Mouse (Mus musculus) heart, adult 9 months (tissue): ENCODE data around the gene Grin2d.
"Not testable (repeated sequence)": the region's sequence is repeated elsewhere in the genome, so short reads cannot be mapped to it uniquely, and the experiment has no call there.

Experiments used
- DNase-seq, 2 experiments: peaks; one replicate each; pipeline ENCODE4 v3.0.0; 2022; ENCODE audit warnings: low spot score in 2 of 2

Grin2d gene

DNA sequence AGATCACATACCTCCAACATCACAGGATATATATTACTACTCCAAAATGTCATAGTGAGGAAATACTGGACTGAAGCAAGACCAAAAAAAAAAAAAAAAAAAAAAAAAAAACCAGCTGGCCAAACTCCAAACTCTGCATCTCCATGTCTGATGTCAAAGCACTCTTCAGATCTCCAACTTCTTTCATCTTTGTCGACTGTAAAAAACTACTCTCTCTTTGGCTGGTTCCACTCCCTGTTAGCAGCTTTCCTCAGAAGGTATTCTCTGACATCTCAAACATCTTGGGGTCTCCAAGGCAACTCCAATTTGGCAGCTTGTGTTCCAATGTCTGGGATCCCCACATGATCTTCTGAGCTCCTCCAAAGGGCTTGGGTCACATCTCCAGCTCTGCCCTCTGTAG is at the start of gene Grin2d:
TSS of gene Grin2d (minus strand) at position 101 of the 400 bp plus-strand sequence.
- not testable (repeated sequence) for DNase-seq

DNA sequence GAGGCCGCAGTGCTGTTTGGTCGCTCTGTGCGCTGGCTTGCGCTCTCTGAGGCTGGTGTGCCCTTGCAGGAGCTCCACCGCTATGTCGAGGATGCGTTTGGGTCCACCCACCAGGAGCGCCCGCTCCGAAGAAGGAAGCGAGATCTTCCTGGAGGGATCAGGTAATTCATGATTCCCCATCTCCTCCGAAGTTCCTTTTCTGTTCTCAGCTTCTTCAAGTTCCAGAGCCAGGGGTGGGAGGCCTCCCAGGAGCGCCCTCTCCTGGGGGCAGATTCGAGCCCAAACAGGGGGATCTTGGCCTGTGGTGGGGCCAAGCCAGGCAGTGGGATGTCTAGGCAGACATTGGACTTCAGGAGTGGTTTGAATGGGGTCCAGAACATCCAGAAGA is 46.2 kb upstream of the Grin2d start:
- DNase-seq = peak in 1 of 2 experiments; percentile 6

DNA sequence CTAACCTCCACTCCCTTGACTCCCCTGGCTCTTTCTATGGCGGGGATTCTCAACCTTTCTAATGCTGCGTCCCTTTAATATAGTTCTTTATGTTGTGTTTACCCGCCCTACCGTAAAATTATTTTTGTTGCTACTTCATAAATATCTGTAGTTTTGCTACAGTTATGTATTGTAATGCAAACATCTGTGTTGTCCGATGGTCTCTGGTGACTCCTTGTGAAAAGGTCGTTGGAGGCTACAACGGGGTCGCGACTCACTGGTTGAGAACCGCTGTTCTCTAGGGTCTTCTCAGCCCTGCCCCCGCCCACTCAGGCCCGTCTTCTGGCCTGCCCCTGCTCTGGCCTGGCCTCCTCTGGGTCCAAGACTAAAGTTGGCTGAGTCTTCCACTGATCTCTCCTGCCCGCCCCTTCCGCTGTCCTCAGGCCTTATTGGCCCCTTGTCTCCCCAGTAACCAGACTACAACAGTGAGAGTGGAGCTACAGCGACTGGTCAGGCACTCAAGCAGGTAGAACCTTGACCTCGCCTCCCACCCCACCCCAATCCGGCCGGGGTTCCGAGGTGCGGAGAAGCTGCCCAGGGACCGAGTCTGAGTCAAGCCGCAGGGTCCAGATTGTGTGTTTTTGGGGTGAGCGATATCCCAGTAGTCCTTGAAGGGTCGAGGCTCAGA is 45.7 kb upstream of the Grin2d start, which contains the start of gene Ccdc114:
TSS of gene Ccdc114 (plus strand) at position 311 of the 667 bp plus-strand sequence.
- peak; percentile 89 to 94 for DNase-seq

DNA sequence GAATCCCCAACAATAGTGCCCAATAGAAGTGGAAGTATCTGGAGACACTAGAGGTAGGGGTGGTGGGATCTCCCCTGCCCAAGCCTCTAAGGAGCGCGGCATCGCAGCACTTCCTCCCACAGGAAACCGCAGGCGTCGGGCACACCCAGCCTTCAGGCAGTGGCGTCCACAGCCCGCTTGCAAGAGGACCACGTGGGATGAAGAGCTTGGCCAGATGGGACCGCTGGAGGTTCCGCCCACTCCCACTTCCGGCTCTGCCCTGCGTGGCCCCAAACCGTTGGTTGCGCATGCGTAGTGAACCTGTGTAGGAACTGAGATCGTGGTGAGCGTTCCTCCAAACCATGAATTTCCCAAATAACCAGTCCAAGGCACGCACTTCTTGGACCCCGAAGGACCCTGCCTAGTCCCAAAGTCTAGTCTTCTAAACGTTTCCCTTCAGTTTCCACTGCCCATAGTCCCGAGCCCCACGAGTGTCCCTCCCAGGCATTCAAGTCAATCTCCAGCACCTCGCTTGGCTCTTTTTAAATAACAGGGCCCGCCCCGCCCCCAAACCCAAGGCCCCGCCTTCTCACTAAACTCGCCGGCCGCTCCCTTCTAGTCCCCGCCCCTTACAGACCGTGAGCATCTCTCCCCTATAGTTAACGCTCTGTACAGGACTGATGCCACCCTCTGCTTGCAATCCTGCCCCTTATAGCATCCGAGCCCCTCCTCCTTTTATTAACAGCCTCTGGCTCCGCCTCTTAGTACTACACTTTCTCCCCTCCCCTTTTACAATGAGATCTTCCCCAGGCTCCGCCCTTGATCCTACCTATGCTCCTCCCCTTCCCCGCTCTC is 45.0 kb upstream of the Grin2d start:
- DNase-seq = peak; percentile 98

DNA sequence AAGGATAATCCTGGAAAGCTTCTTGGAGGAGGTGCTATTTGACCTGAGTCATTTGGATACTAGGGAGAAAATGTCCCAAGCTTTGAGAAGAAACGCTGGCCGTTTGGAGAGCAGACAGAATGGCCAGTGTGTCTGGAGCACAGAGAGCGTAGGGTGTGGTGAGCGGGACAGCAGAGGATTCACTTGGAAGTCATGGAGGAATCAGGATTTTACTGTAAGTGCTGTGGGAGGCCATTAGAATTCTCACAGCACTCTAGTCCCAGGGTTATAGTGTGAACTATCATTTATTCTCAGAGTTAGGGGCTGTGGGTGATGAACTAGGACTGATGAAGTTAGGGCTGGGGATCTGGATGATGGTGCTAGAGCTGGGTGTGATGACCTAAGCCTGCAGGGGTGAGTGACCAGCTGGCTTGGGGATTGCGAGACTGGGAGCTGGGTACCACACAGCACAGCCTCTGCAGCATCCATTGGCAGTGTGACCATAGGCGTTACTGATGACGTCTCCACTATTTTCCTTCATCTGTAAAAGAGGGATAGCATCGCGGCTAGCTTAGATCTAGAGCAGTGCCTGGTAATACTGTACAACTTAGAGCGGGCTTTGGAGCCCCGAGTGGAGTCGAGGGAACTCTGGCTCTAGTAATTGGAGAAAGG is 43.9 kb upstream of the Grin2d start:
- peak in 1 of 2 experiments; percentile 32 for DNase-seq

DNA sequence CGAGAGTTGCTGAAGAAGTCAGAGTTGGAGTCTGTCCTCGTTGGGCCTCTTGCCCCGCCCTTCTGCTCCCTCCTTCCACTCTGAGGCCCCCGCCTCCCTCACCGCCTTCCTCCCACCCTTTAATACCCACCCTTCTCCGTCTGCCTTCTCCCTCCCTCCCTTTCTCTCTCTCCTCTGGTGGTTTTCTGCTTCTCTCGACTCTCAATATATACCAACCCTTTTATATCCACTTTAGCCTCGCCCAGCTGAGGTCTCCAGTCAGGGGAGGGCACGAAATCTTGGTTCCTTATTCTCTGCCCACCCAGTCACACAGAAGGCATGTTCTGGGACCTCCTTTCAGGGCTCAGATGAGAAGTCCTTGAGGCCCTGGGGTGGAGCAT is 43.1 kb upstream of the Grin2d start, which contains the start of gene Emp3:
TSS of gene Emp3 (minus strand) at position 163 of the 380 bp plus-strand sequence.
- DNase-seq = peak; percentile 64 to 68

DNA sequence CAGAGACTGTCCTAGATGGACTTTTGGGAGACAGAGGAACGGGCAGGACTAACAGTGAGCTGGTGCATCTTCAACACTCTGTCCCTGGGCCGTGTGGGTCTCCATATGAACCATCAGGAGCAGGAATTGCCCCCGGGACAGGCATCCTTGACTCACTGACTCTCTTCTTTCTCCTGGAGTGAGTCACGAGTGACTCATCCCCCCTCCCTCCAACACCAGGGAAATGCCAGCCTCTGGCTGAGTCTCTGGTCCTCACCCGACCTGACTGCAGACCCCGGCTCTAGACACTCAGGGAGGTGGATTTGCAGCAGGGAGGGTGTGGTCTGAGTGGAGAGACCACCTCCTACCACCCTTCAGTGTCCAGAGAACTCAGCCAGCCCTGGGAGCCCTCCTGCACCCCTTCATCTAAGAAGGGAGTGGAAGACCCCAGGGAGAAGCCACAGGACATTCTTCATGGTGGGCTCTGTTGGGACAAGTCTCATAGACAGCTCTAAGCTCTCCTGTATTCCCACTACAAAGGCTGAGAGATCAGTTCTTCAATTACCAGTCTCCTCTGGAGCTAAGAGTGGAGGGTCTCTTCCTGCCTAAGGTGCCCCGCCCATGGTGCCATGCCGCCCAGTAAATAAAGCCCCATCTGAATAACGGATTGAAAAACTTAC is 42.5 kb upstream of the Grin2d start:
- DNase-seq = peak; percentile 38 to 66

DNA sequence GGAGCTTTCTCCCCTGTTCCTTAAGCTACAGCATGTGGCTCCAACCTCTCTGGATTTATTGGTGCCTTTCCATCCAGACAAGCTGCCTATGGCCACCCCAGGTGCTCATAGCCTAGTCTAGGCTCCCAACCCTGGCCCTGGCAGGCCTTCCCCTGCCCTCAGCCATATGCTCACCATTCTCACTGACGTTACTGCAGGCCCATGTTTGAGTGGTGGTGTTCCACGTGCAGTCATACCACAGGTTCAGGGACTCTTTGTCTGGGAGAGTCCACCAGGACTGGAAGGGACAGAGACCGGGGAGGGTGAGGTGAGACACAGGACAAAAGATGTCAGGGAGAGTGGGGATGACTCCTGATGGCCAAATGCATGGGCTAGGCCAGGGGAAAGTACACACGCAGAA is 41.6 kb upstream of the Grin2d start:
- DNase-seq = no peak

DNA sequence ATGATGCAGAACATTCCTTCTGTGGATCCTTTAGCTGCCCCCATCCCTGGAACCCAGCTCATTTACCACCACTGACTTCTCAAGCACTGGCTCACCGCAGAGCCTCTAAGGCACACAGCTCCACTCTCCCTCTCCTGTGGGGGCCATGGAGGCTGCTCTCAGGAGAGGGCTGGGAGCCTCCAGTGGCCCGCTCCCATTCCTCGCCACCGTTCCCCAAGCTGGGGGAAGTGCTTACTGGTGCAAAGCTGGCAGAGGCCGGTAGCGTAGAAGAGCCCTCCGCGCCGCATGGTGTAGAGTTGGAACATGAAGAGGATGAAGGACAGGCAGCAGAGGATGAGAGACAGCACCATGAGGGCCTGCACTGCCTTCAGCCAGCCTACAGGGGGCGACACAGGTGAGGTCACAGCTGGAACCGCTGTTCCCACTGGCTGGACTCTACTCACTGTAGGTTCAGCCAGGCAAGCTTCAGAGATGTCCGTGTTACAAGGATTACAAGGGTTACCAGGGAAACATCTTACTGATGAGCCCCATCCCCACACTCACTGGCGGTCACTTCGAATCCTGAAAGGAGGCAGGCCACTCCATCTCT is 41.0 kb upstream of the Grin2d start:
- no peak for DNase-seq

DNA sequence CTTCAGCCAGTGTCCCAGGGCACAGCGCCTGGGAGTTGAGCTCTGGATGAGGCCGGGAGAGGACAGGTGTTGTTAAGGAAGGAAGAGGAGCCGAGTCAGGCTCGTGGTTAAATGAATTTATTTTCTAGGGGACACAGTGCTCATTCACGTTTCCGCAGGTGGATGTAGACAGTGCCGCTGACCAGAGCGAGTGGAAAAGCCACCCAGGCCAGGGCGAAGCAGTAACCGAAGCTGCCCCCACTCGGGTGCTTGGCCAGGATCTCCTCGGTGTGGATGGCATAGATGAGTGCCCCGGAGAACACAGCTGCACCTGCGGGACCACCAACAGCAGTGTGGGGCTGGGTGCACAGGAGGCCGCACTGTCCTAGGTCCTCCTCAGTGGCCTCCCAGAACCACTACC is 39.7 kb upstream of the Grin2d start:
- DNase-seq = no peak

DNA sequence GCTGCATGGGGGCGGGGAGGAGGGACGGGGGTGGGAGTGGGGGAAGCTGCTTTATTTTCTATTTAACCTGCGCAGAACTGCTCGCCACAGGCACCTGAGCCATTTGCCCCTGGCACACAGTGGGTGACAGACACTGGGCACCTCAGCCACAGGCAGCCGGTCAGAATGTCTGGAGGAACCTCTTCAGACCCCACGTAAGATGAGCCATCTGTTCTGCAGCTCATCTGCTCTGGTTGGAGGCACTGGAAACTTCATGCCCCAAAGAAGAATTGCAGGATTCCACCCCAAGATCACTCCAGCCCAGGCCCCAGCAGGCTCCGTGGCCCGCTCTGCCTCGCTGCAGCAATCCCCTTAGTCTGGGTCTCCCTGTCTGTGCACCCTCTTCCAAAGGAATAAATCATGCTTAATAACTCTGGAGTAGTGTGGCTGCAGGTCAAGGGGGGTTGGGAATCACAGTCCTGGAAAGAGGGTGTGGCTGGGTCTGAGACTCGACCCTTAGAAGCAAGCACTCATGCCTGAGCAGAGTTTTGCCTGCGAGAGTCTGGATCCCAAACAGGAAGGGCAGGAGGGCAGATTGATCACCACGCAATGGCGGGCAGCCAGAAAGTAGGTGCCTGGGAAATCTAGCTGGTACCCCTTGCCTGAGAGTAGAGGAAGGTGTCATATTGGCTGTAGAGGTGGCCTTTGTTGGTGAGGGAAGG is 39.0 kb upstream of the Grin2d start:
- peak in 1 of 2 experiments; percentile 36 for DNase-seq

DNA sequence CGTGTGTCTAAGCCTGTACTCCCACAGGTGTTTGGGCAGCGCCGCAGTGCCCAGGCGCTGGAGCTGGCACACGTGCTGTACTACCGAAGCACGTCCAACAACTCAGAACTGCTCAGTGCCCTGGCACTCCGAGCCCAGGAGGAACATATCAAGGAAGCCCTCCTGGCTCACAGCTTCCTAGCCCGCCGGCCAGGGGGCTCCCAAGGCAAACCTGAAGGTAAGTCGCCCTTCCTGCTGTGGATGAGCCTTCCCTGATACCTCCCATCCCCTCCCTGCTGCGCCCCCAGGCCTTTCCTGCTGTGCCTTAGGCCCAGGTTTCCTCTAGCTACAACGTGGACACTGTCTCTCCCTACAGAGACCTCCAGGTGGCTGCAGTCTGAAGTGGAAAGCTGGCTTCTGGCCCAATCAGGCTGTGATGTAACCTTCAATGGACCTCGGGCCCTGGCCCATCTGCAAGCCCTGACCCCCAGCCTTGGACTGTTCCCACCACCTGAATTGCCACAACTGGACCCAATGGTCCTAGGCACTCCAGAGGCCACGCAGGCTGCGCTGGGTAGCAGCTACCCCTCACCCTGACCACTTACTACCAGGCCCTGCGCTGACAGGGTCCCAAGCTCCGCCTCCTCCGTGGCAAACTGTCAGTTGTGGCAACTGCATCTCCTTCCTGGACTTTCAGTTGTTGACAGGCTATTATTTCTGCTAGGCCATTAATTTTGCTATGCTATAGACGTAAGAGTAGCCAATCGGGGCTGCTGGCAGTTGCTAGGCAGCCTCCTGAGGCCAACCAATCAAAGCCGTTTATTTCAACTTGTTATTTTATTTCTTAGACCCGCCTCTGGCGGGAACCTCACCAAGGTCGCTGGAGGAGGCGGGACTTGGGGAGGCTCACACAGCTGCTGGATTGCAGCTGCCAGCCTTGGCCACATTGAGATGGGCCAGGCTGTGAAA is 38.2 kb upstream of the Grin2d start:
- peak; percentile 87 for DNase-seq

DNA sequence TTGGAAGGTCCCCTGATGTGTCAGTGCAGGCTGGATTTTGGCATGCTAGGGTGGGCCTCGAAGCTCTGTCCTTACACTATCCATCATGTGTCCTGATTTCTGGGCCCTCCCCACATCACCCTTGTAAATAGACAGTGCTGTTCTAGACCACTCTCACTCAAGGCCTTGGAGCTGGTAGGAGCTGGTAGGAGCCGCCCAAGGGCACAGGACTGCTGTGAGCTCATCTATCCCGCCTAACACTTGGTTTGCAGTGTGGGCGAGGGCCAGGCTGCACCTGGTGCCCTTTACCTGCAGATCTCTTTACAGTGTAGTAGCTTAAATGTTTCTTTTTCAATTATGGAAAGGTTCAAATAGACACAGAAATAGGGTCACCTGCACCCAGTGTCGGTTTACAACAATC is 36.8 kb upstream of the Grin2d start:
- no peak for DNase-seq

DNA sequence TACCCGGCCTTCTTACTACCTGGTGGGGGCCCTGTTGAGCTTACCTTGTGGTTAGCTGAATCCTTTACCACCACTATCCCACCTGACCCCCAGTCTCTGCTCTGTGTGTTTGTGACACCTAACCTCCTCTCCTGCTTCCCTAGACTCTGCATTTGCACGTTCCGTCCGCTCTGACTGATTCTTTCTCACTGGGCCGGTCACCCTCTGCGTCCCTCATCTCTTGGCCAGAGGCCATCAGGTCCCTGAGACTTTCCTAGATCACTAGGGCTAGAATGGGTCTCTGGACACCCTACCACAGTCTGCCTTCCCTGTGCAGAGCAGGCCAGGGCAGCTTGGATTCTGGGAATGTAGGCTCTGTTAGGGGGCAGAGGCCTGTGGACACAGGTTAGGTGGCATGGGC is 35.9 kb upstream of the Grin2d start:
- no peak for DNase-seq

DNA sequence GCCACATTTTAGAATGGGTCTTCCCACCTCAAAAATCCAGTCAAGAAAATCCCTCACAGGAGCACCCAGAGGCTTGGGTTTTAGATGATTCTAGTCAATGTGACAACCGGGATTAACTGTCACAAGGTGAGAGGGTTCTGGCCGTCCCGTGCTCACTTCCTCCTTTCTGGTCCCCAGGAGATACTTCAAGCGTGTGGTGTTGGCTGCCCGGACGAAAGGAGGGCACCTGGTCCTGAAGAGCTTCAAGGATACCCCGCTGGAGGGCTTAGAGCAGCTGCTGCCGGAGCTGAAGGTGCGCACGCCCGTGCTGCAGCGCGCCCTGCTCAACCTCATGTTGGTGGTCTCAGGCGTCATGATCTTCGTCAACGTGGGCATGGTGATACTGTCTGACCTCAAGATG is 31.0 kb upstream of the Grin2d start:
- DNase-seq = no peak

DNA sequence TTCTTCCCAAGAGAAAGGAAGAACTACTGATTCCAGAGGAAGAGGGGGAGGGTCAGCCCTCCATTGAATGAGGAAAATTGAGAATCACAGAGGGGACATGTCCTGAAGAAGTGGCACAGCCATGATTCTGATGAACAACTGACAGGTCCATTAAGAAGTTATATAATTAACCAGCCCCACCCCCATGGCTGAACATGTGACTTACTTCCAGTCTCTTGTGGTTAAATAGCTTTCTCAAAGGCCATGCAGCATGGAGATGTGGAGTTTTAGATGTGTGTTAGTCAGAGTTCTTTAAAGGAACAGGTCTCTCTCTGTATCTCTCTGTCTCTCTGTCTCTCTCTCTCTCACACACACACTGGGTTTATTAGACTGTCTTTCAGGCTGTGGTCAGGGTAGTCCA is 30.2 kb upstream of the Grin2d start:
- DNase-seq = no peak

DNA sequence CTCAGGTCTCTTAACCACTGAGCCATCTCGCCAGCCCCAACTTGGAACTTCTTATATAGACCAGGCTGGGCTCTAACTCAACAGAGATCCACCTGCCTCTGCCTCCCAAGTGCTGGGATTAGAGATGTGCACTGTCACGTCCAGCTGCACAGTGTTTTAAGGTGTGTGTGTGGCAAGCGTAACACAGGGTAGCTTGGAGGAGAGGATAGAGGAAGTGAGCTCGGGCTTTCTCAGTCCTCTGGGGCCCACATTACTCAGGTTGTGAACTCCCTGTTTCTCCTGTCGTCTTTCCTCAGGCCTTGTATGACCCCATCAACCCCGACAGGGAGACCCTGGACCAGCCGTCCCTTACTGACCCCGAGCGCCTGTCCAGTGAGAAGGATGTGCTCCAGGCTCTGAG is 28.4 kb upstream of the Grin2d start:
- DNase-seq = no peak

DNA sequence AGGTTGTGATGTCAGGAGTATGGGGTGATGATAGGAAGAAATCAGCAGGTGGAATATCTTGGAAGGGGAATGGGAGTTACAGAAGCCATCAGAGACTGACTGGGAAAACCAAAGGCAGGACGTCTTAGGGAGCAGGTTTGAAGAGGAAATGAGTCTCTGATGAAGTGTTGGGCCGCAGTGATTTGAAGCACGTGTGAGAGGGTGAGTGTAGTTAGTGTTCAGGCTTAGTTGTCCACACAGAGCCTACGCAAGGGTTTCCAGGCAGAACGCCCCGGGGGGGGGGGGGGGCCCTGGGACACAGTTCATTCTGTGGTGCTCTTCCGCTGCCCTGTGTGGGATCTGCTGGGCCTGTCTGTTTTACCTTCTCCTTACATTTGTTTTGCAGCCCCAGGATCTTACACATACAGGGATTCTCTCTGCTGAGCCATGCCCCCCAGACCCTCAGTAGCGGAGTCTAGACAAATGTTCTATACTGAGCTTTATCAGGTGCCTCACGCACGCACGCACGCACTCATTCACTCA is 24.4 kb upstream of the Grin2d start:
- no peak for DNase-seq

DNA sequence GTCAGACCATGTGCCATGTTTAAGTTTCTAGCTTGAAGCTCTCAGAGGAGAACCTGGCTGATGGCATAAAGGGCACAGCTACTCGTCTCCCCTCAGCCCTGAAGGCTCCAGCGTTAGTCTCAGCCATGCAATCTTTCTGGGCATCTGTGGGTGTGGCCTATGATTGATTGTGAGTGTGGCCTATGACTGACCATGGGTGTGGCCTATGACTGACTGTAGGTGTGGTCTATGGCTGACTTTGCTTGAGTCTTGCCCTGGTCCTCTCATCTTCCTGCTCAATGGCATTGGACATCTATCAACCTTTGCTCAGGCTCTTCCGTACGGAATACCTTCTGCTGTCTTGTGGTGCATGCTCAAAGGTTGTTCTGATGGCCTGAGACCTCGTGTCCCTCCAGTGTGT is 23.4 kb upstream of the Grin2d start:
- no peak for DNase-seq

DNA sequence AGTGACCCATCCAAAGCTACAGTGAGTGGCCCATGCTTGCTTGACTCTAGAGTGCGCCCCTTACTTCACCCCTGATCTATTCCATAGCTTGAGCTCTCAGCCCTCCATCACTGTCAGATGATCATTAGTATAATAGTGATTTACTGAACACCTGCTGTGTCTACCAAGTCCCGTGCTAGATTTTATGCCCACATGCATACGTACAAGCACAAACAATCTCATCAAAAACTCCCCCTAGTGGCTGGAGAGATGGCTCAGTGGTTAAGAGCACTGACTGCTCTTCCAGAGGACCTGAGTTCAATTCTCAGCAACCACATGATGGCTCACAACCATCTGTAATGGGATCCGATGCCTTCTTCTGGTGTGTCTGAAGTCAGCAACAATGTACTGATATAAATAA is 19.9 kb upstream of the Grin2d start:
- peak in 1 of 2 experiments; percentile 5 for DNase-seq
